Mouse (Mus musculus) MEL (cell line): ENCODE results near the gene Eml1. TPM values are rescaled to one million over a fixed set of nuclear protein-coding genes. Genes with fewer than 3 reads are reported as not detected.

Experiments
- DNase-seq: peaks from one replicate; pipeline ENCODE4 v3.0.0; 2011; ENCODE audit warnings: low read depth, low spot score
- H3K27ac ChIP-seq: 2 replicates; pipeline ENCODE4 v1.5.1; 2012; ENCODE audit warnings: low read depth, mild to moderate bottlenecking, control low read depth, low read length, moderate library complexity; ENCODE audit not compliant: control insufficient read depth
- H3K27me3 ChIP-seq, 2 experiments: fragments of 150-350 bp in 1 of 2; sonication (generic) in 1 of 2; 2 replicates each; pipeline ENCODE4 v1.6.1; 2012; ENCODE audit warnings: low read length in 2 of 2, mild to moderate bottlenecking in 2 of 2, improper control_type of control experiment in 1 of 2, moderate library complexity in 1 of 2; ENCODE audit not compliant: insufficient read depth in 2 of 2, control insufficient read depth in 1 of 2
- H3K36me3 ChIP-seq, 2 experiments: 2 replicates each; pipeline ENCODE4 v1.6.1; 2012 to 2014; ENCODE audit warnings: low read length in 2 of 2, improper control_type of control experiment in 1 of 2, inconsistent platforms in 1 of 2, mild to moderate bottlenecking in 1 of 2; ENCODE audit not compliant: insufficient read depth in 2 of 2, control insufficient read depth in 1 of 2
- H3K4me1 ChIP-seq, 2 experiments: fragments of 150-350 bp in 1 of 2; sonication (generic) in 1 of 2; 2 replicates each; pipeline ENCODE4 v1.6.1; 2012; ENCODE audit warnings: low read length in 2 of 2, improper control_type of control experiment in 1 of 2, mild to moderate bottlenecking in 1 of 2; ENCODE audit not compliant: insufficient read depth in 2 of 2, control insufficient read depth in 1 of 2
- H3K4me3 ChIP-seq, 2 experiments: fragments of 150-350 bp in 1 of 2; sonication (generic) in 1 of 2; 2 replicates each; pipeline ENCODE4 v1.5.1; 2012; ENCODE audit warnings: low read depth in 2 of 2, low read length in 2 of 2, mild to moderate bottlenecking in 2 of 2, moderate library complexity in 2 of 2, control low read depth in 1 of 2, improper control_type of control experiment in 1 of 2; ENCODE audit not compliant: control insufficient read depth in 1 of 2, insufficient read depth in 1 of 2
- H3K79me2 ChIP-seq: 2 replicates; pipeline ENCODE4 v1.6.1; 2012; ENCODE audit warnings: mild to moderate bottlenecking, low read length, moderate library complexity; ENCODE audit not compliant: control insufficient read depth, poor library complexity, insufficient read depth
- H3K9ac ChIP-seq: 2 replicates; pipeline ENCODE4 v1.6.1; 2012; ENCODE audit warnings: low read depth, mild to moderate bottlenecking, control low read depth, low read length, moderate library complexity; ENCODE audit not compliant: control insufficient read depth, poor library complexity, severe bottlenecking
- H3K9me3 ChIP-seq: fragments of 150-350 bp; sonication (generic); replicated peaks from 2 replicates; pipeline ENCODE4 v1.6.1; 2012; ENCODE audit warnings: mild to moderate bottlenecking, low read length, improper control_type of control experiment, moderate library complexity; ENCODE audit not compliant: insufficient read depth
- BHLHE40 ChIP-seq: IDR thresholded peaks from 2 replicates; pipeline ENCODE4 v1.6.1; 2012; ENCODE audit warnings: low read depth, mild to moderate bottlenecking, inconsistent platforms, low read length, improper control_type of control experiment, borderline replicate concordance
- CHD2 ChIP-seq: IDR thresholded peaks from 2 replicates; pipeline ENCODE4 v1.6.1; 2011; ENCODE audit warnings: low read length, improper control_type of control experiment
- E2F4 ChIP-seq: IDR thresholded peaks from 2 replicates; pipeline ENCODE4 v1.6.1; 2011; ENCODE audit warnings: low read depth, low read length, improper control_type of control experiment, borderline replicate concordance
- GABPA ChIP-seq: IDR thresholded peaks from 2 replicates; pipeline ENCODE4 v1.6.1; 2012; ENCODE audit warnings: low read depth, mild to moderate bottlenecking, inconsistent platforms, low read length, improper control_type of control experiment, moderate library complexity
- GATA1 ChIP-seq: IDR thresholded peaks from 2 replicates; pipeline ENCODE4 v1.6.1; 2011; ENCODE audit warnings: low read depth, low read length, improper control_type of control experiment
- HCFC1 ChIP-seq: IDR thresholded peaks from 2 replicates; pipeline ENCODE4 v1.6.1; 2012; ENCODE audit warnings: low read depth, mild to moderate bottlenecking, inconsistent platforms, low read length, improper control_type of control experiment, moderate library complexity
- KAT2A ChIP-seq: conservative IDR thresholded peaks from 2 replicates; pipeline ENCODE4 v1.6.1; 2012; ENCODE audit warnings: low read depth, low read length, improper control_type of control experiment, inconsistent platforms
- MAX ChIP-seq: IDR thresholded peaks from 2 replicates; pipeline ENCODE4 v1.6.1; 2011; ENCODE audit warnings: low read length, improper control_type of control experiment
- MAZ ChIP-seq: IDR thresholded peaks from 2 replicates; pipeline ENCODE4 v1.6.1; 2012; ENCODE audit warnings: low read depth, mild to moderate bottlenecking, inconsistent platforms, low read length, improper control_type of control experiment
- MEF2A ChIP-seq: IDR thresholded peaks from 2 replicates; pipeline ENCODE4 v1.6.1; 2014; ENCODE audit warnings: low read depth, mild to moderate bottlenecking, inconsistent platforms, low read length, improper control_type of control experiment; ENCODE audit not compliant: poor library complexity, insufficient replicate concordance, severe bottlenecking; ENCODE audit errors: extremely low read depth
- MXI1 ChIP-seq: IDR thresholded peaks from 2 replicates; pipeline ENCODE4 v1.6.1; 2011; ENCODE audit warnings: mild to moderate bottlenecking, low read depth, low read length, improper control_type of control experiment
- NELFE ChIP-seq: IDR thresholded peaks from 2 replicates; pipeline ENCODE4 v1.6.1; 2011; ENCODE audit warnings: low read depth, low read length, improper control_type of control experiment
- RAD21 ChIP-seq: IDR thresholded peaks from 2 replicates; pipeline ENCODE4 v1.6.1; 2011; ENCODE audit warnings: mild to moderate bottlenecking, low read depth, low read length, improper control_type of control experiment
- RCOR1 ChIP-seq: IDR thresholded peaks from 2 replicates; pipeline ENCODE4 v1.6.1; 2012; ENCODE audit warnings: low read depth, mild to moderate bottlenecking, inconsistent platforms, low read length, improper control_type of control experiment
- SIN3A ChIP-seq: IDR thresholded peaks from 2 replicates; pipeline ENCODE4 v1.6.1; 2012; ENCODE audit warnings: low read length, improper control_type of control experiment, inconsistent platforms
- TAL1 ChIP-seq: IDR thresholded peaks from 2 replicates; pipeline ENCODE4 v1.6.1; 2012; ENCODE audit warnings: mild to moderate bottlenecking, inconsistent platforms, low read length, moderate library complexity, mixed read lengths
- USF2 ChIP-seq, 2 experiments: IDR thresholded peaks; 2 replicates each; pipeline ENCODE4 v1.6.1; 2011 to 2012; ENCODE audit warnings: improper control_type of control experiment in 2 of 2, low read length in 2 of 2, borderline replicate concordance in 1 of 2, inconsistent platforms in 1 of 2, low read depth in 1 of 2, mild to moderate bottlenecking in 1 of 2; ENCODE audit not compliant: insufficient read depth in 1 of 2
- ZMIZ1 ChIP-seq: IDR thresholded peaks from 2 replicates; pipeline ENCODE4 v1.6.1; 2012; ENCODE audit warnings: low read depth, mild to moderate bottlenecking, inconsistent platforms, low read length, improper control_type of control experiment, moderate library complexity
- polyA plus RNA-seq, 2 experiments: library from polyadenylated mRNA; stranded (reverse) in 1 of 2; unstranded in 1 of 2; fragments of >175 nt in 1 of 2; fragments of >200 nt in 1 of 2; gene quantifications; 2 replicates each; pipeline versions ENCODE4 v1.2.1 to v1.2.4; 2012; ENCODE audit warnings: low replicate concordance in 2 of 2, low read depth in 1 of 2; ENCODE audit not compliant: insufficient read length in 2 of 2, insufficient read depth in 1 of 2, missing spikeins in 1 of 2
- total RNA-seq: library from RNA; depleted of rRNA; stranded (reverse); fragments of 300-350 nt; gene quantifications from 2 replicates; pipeline ENCODE4 v1.2.3, GENCODE M21; 2012

The Eml1 gene
- total and polyA plus RNA-seq, 3 experiments: not detected

DNA sequence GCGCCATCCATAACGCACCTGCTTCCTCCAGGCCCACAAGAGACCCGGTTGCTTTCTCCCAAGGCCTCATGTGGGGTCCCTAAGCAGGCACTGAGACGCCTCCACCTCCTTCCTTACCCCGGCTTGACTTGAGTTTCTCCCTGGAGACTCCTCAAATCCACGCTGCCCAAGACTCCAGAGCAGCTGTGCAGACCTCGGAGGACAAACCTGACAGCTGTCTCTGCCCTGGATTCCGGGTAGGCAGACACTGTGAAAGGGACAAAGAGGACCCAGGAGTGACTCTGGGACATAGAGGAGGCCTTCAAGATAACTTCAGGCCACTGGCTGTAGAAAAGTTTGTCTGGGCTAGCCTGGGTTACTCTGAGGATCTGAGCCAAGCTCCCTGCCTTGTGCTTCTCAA lies 3.9 kb downstream of the Eml1 start:
- Histone ChIP-seq H3K9ac (no peak overlapping the region), H3K27me3 (no peaks in the 10 kb centered on the region), H3K36me3 (no peaks in the 10 kb centered on the region), H3K27ac (no peak overlapping the region), H3K9me3 (no peaks in the 10 kb centered on the region), H3K4me1 (no peaks in the 10 kb centered on the region)
- DNase-seq: no peak
- no peak for TF ChIP-seq MAZ
- no peak for TF ChIP-seq CHD2
- no peak for TF ChIP-seq BHLHE40
- no peak for TF ChIP-seq NELFE
- no peak for TF ChIP-seq USF2 (IDR thresholded peaks at IDR 0.05; ENCODE audit: borderline replicate concordance in 1 of 2, insufficient read depth in 1 of 2, low read depth in 1 of 2, low read length in 2 of 2)
- no peak for TF ChIP-seq SIN3A
- TF ChIP-seq HCFC1: no peak
- TF ChIP-seq ZMIZ1: no peak
- no peak for TF ChIP-seq MEF2A
- TF ChIP-seq RAD21: no peak
- TF ChIP-seq GABPA: no peak
- TF ChIP-seq MAX: no peak
- TF ChIP-seq E2F4: no peak
- TF ChIP-seq RCOR1: no peak
- TF ChIP-seq, all 39 proteins: peak for 0
- H3K4me3 ChIP-seq: no peak overlapping the region
- no peaks in the 10 kb centered on the region for H3K79me2 ChIP-seq

DNA sequence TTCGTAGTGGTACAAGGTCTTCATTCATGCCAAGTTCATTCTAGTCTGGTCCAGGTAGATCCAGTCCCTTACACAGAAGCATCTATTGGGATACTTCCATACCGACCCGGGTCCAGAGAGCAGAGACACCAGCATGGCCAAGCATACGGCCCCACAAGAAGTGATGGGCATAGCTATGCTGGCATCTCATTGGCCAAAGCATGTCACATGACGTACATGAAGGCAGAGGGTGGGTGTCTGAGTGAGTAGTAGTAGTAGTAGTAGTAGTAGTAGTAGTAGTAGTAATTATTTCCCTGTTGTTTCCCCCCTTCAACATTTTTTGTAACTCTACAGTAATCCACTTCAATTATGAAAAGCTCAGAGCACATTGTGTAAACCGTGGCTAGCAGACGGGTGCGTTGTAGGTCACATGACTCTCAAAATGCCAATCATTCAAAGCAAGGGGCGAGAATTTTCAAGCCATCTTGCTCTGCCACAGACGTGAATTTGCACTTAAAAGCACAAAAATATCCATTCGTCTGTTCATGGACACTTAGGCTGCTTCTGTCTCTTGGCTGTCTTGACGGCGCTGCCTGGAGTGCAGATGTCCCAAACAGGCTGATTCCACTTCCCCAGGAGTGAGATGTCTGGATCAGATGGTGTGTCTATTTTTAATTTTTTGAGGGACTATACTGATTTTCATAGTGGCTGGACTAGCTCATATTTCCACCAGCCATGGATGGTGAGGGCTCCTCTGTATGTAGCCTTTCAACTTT lies 7.8 kb downstream of the Eml1 start:
- DNase-seq: no peak
- no peaks in the 10 kb centered on the region for H3K27me3 ChIP-seq
- no peaks in the 10 kb centered on the region for H3K9me3 ChIP-seq
- no peaks in the 10 kb centered on the region for H3K36me3 ChIP-seq
- no peaks in the 10 kb centered on the region for H3K79me2 ChIP-seq
- TF ChIP-seq RAD21: no peak
- no peak for TF ChIP-seq MAX
- no peak for TF ChIP-seq TAL1
- TF ChIP-seq MXI1: no peak
- no peak for TF ChIP-seq E2F4
- TF ChIP-seq RCOR1: no peak
- no peak for TF ChIP-seq KAT2A
- no peak for TF ChIP-seq GATA1
- H3K9ac ChIP-seq: no peak overlapping the region
- no peaks in the 10 kb centered on the region for H3K4me1 ChIP-seq
- H3K4me3 ChIP-seq: no peak overlapping the region
- no peak overlapping the region for H3K27ac ChIP-seq
